Mouse (Mus musculus) mesoderm, embryonic 11.5 days (tissue): ENCODE measurements around the gene Tnpo2.

ENCODE experiments used
- DNase-seq: peaks from one replicate; pipeline ENCODE4 v3.0.0-alpha.2; 2012; ENCODE audit warnings: low read depth, low spot score

Tnpo2 gene

DNA sequence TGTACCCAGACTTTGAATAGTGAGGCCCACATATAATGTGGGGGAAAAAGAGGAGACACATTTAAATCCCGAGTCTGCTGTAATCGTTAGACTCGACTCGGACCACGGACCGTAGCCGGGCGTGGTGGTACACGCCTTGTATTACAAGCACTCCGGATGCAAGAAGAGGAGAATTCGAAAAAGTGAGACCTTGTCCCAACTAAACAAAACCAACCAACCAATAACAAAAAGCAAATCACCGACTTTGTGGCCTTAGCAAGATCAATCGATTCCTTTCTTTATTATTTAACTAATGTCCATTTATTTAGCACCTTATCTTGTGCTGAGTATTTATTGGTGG is 9.2 kb upstream of the Tnpo2 start:
- peak; percentile 18 for DNase-seq

DNA sequence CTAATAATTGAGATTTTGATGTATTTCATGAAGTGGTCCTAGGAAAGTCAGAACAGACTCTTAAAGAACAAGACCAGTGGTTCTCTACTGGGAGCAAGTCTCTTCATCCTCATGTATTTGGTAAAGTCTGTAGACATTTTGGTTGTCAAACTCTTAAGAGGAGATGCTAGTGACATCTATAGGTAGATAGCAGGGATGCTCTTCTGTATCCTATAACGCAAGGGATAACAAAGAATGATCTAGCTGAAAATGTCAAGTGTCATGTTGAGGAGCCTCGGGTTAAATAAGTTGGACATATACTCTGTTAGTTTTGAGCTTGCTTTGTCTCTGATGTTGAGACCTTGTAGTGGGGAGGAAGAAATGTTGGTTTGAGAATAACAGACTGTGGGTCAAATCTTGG is 8.8 kb upstream of the Tnpo2 start:
- no peak for DNase-seq

DNA sequence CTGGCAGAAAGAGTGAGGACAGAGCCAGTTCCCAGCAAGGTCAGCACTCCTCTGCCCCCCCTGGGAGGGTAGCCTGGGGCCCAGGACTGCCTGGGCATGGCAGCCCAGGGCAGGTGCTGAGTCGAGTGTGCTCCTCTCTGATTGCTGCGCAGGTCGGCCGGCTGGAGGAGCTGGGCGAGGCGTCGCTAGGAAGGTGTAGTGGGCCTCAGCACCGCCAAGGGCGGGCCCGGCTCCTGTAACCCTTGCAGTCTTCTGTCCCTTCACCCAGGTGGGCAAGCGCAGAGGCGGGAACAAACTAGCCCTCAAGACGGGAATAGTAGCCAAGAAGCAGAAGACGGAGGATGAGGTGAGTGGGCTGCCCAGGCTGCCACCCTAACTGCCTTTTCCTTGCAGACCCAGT is 7.4 kb upstream of the Tnpo2 start:
- DNase-seq: no peak

DNA sequence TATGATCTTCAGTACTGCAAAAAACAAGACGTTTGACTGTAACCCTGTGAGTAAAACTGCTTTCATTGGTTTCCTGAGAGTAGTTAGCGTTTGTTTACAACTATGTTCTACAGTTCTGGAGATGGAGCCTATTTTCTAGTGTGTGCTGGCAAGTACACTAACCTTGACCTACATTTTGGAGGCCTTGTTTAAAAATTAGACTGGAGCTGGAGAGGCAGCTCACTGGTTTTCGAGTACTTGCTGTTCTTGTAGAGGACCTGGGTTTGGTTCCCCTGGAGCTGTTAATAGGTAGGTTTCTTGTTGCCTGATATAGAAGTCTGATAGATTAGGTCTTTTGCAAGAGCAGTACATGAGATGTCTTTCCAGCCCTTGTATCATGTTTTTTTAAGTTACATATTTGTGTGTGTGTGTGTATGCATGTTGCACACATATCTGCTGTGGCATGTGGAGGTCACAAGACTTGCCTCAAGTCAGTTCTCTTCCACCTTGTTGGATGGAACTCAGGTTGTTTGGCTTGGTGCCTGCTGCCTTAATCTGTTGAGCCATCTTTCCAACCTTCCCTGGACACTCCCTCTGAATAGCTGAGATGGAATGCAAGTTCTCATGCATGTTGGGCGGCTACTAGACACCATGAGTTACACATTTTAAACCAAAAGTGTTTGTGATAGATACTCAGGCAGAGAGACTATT is 3.9 kb upstream of the Tnpo2 start:
- no peak for DNase-seq

DNA sequence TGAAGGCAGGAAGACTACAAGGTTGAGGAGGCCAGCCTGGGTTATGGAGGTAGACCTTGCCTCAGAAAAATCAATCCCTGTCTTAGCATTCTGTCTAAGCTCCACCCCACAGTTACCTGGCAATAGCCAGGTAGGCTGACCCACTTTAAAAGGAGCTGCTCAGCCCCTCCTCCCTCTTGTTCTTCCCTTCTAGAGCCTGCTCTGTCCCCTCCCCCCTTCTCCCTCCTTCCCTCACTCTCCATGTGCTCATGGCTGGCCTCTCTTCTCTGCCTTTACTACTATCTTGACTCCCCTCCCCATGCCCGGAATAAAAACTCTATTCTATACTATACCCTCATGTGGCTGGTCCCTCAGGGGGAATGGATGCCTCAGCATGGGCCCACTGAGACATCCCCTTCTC is 2.8 kb upstream of the Tnpo2 start:
- DNase-seq: no peak

DNA sequence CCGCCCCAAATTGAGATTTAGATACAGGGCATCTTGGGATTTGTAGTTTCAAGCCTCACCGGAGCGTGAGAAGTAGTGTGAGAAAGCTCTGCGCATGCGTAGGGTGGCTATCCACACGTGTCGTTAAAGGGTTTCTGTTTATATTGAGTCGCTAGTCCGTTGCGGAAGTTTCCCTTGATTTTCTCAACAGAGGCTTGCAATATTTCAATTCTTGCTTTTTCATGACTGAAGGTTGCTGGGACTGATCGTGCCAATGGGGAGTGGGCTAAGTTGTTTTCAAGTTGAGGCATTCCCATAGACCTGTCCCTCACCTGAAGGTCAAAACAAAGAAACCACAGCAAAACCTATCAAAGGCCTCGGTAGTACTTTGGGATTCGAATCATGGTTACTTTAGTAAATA is 2.0 kb upstream of the Tnpo2 start:
- peak; percentile 83 for DNase-seq

DNA sequence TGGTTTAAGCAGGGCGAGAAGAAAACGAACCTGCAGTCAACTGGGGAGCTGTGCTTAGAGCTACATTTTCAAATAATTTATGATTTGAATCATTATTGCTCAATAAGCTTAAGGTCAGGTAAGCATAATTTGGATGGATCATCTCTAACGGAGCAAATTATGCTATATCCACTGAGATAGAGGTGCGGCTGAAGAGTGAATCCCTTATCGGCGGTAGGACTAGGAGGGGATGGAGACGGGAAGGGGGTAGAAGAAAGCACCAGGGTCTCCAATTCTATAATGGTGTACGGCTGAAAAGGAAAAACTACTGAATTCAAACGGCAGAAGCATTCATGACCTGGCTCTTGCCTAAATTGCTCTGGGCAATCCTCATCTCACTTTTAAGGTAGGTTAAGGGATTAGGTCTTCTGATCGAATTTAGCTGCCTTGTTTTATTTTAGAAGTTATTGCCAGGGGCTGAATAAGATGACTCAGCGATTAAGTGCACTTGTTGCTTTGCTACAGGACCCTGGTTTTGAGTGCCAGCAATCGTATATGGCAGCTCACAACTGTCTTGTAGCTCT is 1.5 kb upstream of the Tnpo2 start:
- DNase-seq: peak; percentile 29

DNA sequence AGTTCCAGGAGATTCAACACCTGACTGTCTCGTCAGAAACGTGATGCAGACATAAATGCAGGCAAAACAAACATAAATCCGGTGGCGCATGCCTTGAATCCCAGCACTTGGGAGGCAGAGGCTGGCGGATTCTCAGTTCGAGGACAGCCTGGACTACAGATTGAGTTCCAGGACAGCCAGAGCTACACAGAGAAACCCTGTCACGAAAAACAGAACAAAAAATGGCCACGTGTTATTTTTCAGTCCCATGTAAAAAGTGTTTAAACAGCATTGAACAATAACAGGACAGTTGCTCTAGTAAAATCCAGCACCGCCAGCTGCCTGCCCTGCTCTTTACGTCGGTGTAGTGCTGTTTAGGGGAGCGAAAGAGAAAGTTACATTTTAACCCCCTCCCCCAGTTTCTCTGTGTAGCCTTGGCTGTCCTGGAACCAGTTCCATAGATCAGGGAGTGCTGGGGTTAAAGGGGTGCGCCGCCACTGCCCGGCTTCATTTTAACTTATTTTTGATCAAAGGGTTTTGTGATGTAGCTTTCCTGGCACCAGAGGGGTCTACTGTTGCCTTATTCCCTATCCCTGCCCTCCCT is 896 bp upstream of the Tnpo2 start:
- DNase-seq: no peak

DNA sequence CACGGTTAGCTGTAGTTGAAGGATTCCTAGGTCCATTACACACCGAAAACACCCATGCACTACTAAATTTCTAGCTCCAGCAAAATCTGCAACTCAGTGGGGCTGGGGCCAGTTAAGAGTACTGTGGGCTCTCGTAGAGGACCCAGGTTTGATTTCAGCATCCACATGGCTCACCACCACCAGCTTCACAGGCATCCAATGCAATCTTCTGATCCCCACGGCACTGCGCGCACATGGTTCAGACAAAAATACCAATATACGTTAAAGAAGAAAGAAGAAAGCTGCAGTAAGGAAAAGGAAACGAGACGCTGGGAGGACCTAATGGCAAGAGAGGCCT is 366 bp upstream of the Tnpo2 start:
- no peak for DNase-seq

DNA sequence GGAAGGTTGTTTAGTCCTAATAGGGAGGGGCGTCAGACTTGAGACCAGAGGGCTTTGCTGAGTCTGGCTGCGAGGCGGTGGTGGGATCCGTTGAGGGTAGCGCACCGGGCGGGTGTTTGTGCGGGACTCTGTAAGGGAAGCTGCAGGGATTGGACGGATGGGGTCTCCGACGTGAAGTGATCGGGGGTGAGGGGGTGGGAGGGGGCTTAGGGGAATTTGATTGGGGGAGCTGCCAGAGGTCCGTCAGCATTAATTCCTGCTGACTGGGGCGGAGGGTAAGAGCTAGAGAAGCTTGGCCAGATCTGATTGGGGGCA is 608 bp downstream of the Tnpo2 start:
- peak; percentile 78 for DNase-seq

DNA sequence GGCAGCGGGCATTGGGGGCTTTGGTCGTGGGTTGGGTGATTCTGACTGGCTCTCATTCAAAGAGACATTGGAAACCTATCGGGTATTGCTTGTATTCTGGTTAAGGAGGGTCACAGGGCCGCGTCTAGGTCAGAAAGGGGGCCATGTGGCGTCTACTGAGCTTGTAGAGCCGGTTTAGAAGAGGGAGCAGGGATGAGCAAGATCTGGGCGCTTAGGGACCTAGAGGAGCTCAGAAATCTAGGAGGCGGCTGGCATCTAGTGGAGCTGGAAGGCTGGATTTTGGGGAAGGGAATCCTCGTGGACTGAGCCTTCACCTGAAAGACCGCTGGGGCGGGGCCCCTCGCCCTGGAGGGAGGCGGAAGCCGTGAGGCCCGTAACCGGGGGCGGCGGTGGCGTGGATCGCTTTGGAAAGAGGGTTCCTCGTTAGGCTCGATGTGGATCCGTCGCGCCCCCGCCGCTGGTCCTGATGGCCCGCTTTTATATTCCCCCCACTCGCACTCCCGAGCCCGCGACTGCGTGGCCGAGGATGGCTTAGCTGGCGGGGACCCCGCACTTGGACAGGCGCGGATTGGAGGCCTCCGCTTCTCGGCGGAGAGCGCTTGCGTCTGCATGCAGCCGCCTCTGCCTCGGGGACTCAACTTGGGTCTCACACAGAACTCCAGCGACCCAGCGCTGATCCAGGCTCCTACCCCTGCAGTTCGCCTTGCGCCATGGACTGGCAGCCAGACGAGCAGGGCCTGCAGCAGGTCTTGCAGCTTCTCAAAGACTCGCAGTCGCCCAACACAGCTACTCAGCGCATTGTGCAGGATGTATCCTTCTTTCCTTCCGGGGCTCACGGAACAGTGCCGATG is 1.2 kb downstream of the Tnpo2 start:
- peak; percentile 32 for DNase-seq

DNA sequence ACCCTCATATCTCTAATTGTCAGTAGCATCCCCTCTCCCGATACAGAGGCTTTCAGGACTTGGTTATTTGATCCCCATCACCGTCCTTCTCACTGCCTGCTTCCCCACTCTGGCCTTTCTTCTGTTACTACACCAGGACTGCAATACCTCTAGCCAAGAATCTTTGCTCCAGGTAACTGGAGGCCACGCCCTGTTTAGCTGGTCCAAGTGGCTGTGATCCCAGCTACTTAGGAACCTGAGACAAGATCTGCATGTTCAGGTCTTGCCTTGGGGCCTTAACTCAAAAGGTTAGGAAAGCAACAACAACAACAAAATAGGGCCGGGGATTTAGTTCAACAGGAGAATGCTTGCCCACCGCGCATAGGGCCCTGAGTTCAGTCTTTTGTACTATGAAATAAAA is 6.9 kb downstream of the Tnpo2 start:
- no peak for DNase-seq

DNA sequence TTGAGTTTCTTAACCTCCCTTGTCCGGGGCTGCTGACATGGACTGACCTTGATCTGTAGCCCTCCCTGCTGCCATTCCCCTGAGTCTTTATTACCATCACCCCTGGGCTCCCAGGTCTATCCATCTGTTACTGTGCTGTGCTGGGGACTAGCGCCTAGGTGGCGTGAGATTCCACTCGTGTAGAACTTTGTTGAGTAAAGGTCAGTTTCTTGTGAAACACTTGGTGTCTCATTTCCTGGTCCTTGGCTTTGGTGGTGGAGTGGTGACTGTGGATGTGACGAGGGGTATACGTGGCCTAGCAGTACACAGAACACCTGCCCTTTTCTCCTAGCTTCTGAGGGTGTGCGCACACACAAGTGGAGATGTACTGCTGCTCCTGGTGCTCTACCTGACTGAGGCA is 20.7 kb downstream of the Tnpo2 start:
- DNase-seq: no peak

DNA sequence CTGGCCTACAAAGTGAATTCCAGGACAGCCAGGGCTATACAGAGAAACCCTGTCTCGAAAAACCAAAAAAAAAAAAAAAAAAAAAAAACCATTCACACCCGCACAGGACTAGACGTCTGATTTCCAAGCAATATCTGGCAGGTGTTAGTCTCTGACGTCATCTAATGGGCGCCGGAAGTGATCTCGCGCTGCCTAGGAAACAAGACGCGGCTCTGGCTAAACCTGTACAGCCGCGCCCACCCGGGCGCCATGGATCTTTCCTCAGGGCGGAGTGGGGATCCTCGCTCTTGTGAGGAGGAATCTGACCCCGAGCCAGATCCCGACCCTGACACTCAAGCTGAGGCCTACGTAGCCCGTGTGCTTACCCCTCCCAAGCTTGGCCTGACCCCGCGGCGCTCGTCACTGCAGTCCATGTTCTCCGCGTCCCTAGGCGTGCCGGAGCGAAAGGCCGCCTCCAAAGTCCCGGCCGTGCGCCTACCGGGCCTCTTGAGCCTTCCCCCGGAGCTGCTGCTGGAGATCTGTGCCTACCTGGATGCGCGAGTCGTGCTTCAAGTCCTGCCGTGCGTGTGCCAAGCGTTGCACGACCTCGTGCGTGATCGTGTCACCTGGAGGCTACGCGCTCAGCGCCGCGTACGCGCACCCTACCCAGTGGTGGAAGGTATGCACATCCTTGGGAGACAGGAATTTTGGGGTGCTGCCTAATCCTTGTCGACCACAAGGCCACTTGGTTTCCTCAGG is 23.3 kb downstream of the Tnpo2 start, which contains the start of gene Fbxw9:
Gene Fbxw9, plus strand, starts transcription at position 177 of the 738 bp plus-strand sequence.
- DNase-seq: peak; percentile 94

DNA sequence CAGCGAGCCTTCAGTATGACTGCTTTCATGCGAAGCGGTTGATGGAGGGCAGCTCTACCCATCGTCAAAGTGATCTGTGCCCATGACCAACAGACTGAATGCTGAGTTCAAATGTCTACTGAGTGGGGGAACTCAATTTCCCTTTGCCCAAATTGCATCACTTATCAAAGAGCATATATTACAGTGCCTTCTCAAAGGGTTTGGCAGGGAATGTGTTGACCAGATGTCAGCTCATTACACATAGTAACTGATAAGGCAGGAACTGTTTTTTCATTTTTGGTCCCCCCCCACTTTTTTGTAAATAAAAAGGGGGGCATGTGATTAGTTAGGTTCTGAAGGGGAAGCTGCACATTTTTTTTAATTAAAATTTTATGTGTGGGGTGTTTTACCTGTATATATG is 25.9 kb downstream of the Tnpo2 start:
- DNase-seq: no peak

DNA sequence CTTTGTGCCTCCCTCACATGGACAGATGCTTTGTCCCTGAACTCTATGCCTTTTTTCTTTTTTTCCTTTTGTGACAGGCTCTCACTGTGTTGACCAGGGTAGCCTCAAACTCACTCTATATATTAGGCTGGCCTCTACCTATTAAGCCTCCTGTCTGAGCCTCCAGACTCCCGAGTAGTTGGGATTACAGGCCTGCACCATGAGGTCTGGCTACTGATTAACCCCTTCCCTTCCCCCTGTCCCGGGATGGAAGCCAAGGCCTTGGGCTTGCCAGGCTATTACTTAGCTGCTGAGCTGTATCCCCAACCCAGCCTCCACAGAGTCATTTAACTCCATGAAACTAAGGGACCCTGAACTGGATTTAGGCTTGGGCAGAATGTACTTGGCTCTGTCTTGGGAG is 28.5 kb downstream of the Tnpo2 start:
- no peak for DNase-seq

DNA sequence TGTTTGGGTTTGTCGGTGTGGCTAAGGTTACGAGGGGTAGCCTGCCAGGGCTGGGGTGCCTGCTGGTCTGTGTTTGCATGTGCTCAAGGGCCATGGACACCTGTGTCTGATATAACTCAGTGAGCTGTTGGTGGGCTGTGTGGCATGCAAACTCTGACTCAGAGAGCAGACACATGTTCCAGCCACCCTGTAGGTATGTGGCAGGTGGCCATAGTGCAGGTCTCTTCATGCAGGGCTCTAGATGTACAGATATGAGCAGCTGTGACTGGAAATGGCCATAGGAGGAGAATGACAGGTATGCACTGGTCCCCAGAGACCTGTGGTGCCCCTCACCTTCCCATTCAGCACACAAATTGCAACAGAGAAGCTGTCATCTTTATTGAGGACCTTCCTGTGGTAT is 30.4 kb downstream of the Tnpo2 start:
- DNase-seq: no peak

DNA sequence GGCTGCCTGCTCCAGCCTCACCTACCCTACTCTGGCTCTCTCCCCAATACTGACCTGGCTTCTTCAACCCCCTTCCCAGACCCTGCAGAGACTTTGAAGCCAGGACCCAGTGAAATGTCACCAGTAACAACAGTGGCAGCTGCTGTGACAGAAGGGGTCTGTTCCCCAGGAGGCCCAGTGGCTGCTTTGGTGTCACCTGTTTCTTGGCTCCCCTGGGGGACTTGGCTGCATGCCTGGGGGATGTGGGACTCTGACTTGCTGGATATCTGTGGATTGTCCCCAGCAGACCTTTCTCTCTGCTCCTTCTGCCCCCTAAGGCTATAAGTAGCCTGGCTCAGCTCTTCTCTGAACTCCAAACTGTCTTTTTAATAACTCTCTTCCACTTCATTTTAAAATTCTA is 31.3 kb downstream of the Tnpo2 start, which contains the start of gene Gm5741:
Gene Gm5741, minus strand, starts transcription at position 1 of the 400 bp plus-strand sequence.
- no peak for DNase-seq

DNA sequence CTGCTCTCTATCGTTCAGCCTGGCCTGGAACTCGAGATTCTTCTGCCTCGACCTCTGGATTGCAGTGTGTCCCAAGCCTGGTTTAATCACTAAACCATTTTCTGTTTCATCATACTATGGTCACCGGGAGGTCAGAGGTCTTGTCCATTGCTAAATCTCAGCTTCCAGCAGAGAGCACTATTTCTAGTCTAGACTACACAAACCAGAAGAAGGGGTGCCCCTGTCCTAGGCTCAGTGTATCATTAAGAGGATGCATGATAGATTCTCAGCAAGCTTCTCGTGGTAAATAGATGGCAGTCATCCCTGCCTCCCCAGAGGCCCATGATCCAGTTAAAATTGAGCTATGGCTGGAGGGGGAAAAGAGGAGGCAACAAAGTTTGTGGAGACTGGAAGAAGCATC is 34.3 kb downstream of the Tnpo2 start:
- DNase-seq: no peak

DNA sequence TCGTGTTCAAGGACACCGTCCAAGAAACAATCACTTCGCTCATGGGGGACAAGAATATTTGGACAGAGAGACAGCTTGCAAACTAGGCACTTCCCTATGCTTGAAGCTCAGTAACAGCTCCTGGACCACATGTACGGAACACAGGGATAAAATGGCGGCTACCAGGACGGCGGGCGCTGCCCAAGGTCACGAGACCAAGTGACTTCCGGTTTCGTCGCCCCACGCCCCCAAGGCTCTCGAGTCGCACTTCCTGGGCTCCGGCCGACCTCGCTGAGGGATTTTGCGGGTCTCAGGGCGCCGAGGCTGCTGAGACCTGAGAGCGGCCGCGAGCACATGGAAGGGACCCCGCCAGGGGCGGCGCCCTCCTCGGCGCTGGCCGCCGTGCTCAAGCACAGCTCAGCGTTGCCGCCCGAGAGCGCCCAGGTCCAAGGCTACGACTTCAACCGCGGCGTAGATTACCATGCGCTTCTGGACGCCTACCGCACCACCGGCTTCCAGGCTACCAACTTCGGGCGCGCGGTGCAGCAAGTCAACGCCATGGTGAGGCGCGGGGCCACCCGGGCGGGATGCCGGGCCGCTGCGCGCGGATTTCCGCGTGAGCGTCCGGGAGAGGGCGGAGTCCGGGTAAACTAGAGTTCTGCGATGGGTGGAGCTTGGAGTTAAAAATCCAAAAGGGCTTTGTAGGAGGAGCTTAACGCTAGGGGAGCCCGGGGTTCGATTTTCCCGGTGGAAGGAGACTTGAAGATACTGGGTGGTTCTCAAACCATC is 35.0 kb downstream of the Tnpo2 start, which contains the start of gene Dhps:
Gene Dhps, plus strand, starts transcription at position 244 of the 768 bp plus-strand sequence.
- peak; percentile 90 for DNase-seq

DNA sequence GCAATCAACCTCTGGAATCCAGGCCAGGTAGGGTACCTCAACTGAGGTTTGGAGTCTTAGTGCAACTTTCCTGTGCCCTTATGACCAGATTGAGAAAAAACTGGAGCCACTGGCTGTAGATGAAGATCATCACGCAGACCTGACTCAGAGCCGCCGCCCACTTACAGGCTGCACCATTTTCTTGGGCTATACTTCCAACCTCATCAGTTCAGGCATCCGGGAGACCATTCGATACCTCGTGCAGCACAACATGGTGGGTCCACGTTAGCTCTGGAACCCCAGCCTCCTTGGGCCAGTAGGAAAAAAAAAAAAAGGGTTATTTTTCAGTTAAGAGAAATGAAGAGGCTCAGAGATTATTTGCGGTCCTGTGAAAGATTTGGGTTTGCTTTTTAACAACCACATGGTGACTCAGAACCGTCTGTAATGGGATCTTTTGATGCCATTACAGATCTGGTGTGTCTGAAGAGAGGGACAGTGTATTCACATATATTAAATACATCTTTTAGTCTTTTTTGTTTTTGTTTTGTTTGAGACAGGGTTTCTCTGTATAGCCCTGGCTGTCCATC is 35.7 kb downstream of the Tnpo2 start:
- DNase-seq: no peak
